Mouse (Mus musculus) skeletal muscle tissue, postnatal 0 days (tissue): Measurements from ENCODE around the gene Sptan1. TPM values are rescaled to one million over a fixed set of nuclear protein-coding genes. Genes with fewer than 3 reads are reported as not detected.

Experiments used
- microRNA-seq, 2 experiments: library from miRNA; unstranded; fragments of <30 nt; microRNA quantifications; one replicate each; pipeline ENCODE4; 2016
- polyA plus RNA-seq: library from polyadenylated mRNA; unstranded; fragments of >200 nt; fragmentation: Nextera tagmentation; extraction: Ambion mirVana; gene quantifications from 2 replicates; pipeline ENCODE4 v1.2.1, GENCODE M21; 2015

Sptan1 gene
- polyA plus RNA-seq: 53.7 and 54.5 TPM in 2 replicates

GRCm38 (mm10) chr2:29965250-29965843 is at the start of gene Sptan1:
Sptan1 (plus strand) TSS chr2:29965560.

GRCm38 (mm10) chr2:29934906-29935599 is 30.3 kb upstream of the Sptan1 start, which contains the start of gene Gle1:
Gle1 (plus strand) TSS chr2:29935426.

GRCm38 (mm10) chr2:30048699-30049388 is 83.5 kb downstream of the Sptan1 start, which contains the start of gene Wdr34:
Wdr34 (minus strand) TSS chr2:30048881.

GRCm38 (mm10) chr2:30057223-30057904 is 92.0 kb downstream of the Sptan1 start, which contains the start of gene Set:
Set (plus strand) TSS chr2:30057378.

GRCm38 (mm10) chr2:30077502-30078348 is 112.4 kb downstream of the Sptan1 start, which contains the start of gene Pkn3:
Pkn3 (plus strand) TSS chr2:30077684.

Small RNAs within 50 kb of the gene (microRNA-seq; reads per million reads assigned to microRNA genes)
- gene Mir6997: 0.64 to 2.4 reads per million in 2 experiments

Other genes with a start within 250 kb of the Sptan1 start
- gene Gm13420, start 213.9 kb upstream of the Sptan1 start, polyA plus RNA-seq: not detected in 2 replicates
- not detected in 2 replicates for gene Gm13547, start 206.2 kb upstream of the Sptan1 start, polyA plus RNA-seq
- 7.7 and 10.6 TPM in 2 replicates for gene Coq4, start 178.1 kb upstream of the Sptan1 start, polyA plus RNA-seq
- gene Trub2, start 177.1 kb upstream of the Sptan1 start, polyA plus RNA-seq: 15.9 and 16.0 TPM in 2 replicates
- 5.2 and 6.6 TPM in 2 replicates for gene Slc27a4, start 162.9 kb upstream of the Sptan1 start, polyA plus RNA-seq
- 15.4 and 17.0 TPM in 2 replicates for gene Urm1, start 145.5 kb upstream of the Sptan1 start, polyA plus RNA-seq
- 15.9 and 20.9 TPM in 2 replicates for gene Cercam, start 96.4 kb upstream of the Sptan1 start, polyA plus RNA-seq
- gene Odf2, start 76.3 kb upstream of the Sptan1 start, polyA plus RNA-seq: 21.8 and 27.7 TPM in 2 replicates
- gene Gle1, start 30.1 kb upstream of the Sptan1 start, polyA plus RNA-seq: 24.8 and 25.7 TPM in 2 replicates
- gene Wdr34, start 83.3 kb downstream of the Sptan1 start, polyA plus RNA-seq: 12.5 and 13.9 TPM in 2 replicates
- 133 and 153 TPM in 2 replicates for gene Set, start 91.8 kb downstream of the Sptan1 start, polyA plus RNA-seq
- 3.1 and 3.2 TPM in 2 replicates for gene Pkn3, start 112.1 kb downstream of the Sptan1 start, polyA plus RNA-seq
- gene Zdhhc12, start 128.1 kb downstream of the Sptan1 start, polyA plus RNA-seq: 7.4 and 9.1 TPM in 2 replicates
- gene Zer1, start 159.0 kb downstream of the Sptan1 start, polyA plus RNA-seq: 3.4 and 4.3 TPM in 2 replicates
- gene Tbc1d13, start 168.2 kb downstream of the Sptan1 start, polyA plus RNA-seq: 2.5 and 4.2 TPM in 2 replicates
- 52.5 and 63.3 TPM in 2 replicates for gene Endog, start 205.9 kb downstream of the Sptan1 start, polyA plus RNA-seq
- gene Spout1, start 212.9 kb downstream of the Sptan1 start, polyA plus RNA-seq: 14.9 and 20.0 TPM in 2 replicates
- 9.6 TPM in 2 replicates for gene Kyat1, start 240.3 kb downstream of the Sptan1 start, polyA plus RNA-seq